Mouse (Mus musculus): ENCODE results near the gene Prkab2. TPM values are rescaled to one million over a fixed set of nuclear protein-coding genes. Genes with fewer than 3 reads are reported as not detected.

Gene Prkab2
- total RNA-seq, 2 experiments from 2014 or later, result 7.2 to 9.3 TPM

DNA sequence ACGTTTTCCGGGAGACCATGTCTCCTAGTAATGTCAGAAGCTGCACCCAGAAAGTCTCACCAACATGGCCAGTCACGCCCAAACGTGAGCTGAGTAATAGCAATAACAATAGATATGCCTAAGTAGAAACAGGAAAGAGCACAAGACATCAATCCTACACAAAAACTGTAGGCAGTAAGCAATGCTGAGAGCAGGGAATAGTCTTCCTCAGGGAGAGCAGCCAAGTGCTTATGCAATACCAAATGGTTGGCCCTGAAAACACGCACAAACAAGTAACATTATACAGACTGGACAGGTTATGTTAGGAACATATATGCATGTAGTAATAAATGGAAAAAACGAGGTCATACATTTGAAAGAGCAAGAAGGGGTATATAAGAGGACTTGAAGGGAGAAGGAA is 8.5 kb upstream of the Prkab2 start:
- peak; percentile 22 for DNase-seq

- no peak for DNase-seq
These were observed 6.4 kb upstream of the Prkab2 start for GRCm38 (mm10) chr3:97651604-97652003.

DNA sequence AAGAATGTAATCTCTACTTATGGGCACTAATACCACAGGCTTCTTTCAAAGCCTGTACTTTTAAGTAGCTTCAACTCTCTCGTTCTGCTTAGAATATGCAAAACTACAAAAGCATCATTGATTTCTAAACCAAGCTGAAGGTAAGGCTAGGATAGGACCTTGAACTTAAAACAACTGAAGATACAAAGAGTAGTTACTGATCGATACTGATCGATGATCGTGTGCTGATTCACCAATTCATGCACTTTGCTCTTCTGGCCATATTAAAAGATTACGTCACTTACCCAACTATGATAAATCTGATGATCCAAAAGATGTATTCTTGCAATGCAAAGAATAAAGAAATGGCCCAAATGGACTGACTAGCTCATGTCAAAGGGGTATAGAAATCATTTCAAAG is 4.2 kb upstream of the Prkab2 start:
- no peak for DNase-seq

DNA sequence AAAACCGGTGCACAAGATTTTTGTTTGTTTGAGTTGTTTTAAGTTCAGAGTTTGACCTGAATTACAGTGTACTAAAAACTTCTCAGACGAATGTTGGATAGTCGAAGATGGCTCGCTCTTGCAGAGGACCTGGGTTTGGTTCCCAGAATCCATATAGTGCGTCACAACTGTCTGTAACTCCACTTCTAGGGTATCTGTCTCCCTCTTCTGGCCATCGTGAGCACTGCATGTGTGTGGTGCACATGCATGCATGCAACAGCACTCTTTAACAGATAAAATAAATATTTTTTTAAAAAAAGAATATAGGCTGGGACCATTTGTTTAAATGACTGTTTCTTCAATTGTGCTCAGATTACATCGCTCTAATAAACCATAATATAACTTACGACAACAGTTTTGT is 3.1 kb upstream of the Prkab2 start:
- peak; percentile 47 for DNase-seq

GRCm38 (mm10) chr3:97658426-97659193 is 617 bp downstream of the Prkab2 start:
- peak; percentile 18 for DNase-seq

GRCm38 (mm10) chr3:97659746-97660145 is 1.8 kb downstream of the Prkab2 start:
- DNase-seq, result no peak

- DNase-seq, result no peak
These were observed 3.2 kb downstream of the Prkab2 start for GRCm38 (mm10) chr3:97661206-97661605.

- DNase-seq, result no peak
These were observed 7.5 kb downstream of the Prkab2 start for GRCm38 (mm10) chr3:97665525-97665924.

GRCm38 (mm10) chr3:97666154-97666553 is 8.2 kb downstream of the Prkab2 start:
- DNase-seq, result no peak

DNA sequence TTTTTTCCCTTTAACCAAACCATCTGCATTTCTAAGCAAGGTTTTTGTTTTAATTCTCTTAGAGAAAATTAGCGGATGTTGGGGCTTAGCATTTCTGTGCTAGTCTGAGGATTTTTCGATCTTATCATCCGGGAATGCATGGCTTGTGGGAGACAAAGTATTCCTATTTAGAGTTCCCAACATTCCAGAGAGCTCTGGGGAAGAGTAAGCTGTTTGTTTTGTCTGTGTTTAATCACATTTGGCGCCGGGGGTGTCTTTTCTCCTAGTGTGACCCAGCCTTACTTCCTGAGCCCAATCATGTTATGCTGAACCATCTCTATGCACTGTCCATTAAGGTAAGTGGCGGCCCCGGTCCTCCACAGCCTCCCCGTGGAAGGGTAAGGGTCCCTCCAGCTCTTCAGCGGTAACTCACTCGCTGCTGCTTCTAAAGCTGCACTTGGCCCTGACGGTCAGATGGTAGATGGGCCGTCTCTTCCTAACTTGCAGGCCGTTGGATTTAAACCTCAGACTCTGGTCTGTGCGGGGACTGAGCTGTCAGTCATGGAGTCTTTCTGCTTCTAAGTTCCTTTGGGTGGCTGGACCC is 9.2 kb downstream of the Prkab2 start:
- DNase-seq, result no peak

- DNase-seq, result no peak
These were observed 16.7 kb downstream of the Prkab2 start, which contains the start of gene Gm17651 for GRCm38 (mm10) chr3:97674644-97675110. Gene Gm17651 (minus strand): TSS chr3:97674694.

DNA sequence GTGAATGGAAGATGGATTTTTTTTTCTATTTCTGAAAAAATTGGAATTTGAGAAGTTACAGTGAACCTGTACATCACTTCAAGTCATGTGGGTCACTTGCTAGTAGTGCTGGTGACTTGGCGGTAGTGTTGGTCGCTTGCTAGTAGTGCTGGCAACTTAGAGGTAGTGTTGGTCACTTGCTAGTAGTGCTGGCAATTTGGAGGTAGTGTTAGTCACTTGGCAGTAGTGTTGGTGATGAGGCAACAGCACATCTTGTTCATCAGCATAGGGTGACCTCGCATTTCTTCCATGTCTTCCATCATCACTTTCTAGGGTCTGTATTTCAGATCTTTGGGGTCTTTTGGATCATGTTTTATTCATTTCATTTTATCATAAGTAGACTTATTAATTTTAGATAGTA is 18.1 kb downstream of the Prkab2 start:
- no peak for DNase-seq

- no peak for DNase-seq
These were observed 20.4 kb downstream of the Prkab2 start for GRCm38 (mm10) chr3:97678416-97678815.

GRCm38 (mm10) chr3:97680631-97681320 is 22.8 kb downstream of the Prkab2 start:
- DNase-seq, result peak; percentile 88

GRCm38 (mm10) chr3:97681321-97682158 is 23.5 kb downstream of the Prkab2 start:
- DNase-seq, result peak; percentile 82

- DNase-seq, result no peak
These were observed 24.1 kb downstream of the Prkab2 start for GRCm38 (mm10) chr3:97682159-97682502.

GRCm38 (mm10) chr3:97682576-97682975 is 24.6 kb downstream of the Prkab2 start:
- no peak for DNase-seq

DNA sequence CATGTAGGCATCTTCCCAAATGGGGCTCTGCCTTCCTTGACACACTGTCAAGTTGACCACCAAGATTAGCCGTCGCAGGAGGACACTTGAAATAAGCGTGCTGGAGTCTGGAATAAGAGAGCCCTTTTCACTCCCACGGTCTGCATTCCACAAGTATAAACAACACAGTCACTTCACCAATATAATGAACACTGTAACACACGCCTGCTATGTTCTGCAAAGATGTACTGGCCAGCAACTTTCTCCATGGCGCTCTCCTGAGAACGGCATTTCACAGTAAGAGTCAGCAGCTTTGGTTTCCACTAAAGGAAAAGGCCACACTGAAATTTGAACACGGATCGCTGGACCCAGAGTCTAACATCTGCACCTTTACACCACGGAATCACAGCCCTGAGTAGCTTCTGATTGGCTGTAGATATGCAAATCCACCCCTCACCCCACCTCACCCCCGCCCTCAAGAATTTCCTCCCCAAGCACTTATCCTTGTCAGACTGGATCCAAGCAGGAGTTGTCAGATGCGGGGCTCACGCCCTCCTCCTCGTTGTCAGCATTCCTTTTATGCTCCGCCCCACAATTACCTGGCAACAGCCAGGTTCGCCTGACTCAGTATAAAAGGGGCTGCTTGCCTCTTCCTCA is 25.7 kb downstream of the Prkab2 start:
- DNase-seq, result no peak

DNA sequence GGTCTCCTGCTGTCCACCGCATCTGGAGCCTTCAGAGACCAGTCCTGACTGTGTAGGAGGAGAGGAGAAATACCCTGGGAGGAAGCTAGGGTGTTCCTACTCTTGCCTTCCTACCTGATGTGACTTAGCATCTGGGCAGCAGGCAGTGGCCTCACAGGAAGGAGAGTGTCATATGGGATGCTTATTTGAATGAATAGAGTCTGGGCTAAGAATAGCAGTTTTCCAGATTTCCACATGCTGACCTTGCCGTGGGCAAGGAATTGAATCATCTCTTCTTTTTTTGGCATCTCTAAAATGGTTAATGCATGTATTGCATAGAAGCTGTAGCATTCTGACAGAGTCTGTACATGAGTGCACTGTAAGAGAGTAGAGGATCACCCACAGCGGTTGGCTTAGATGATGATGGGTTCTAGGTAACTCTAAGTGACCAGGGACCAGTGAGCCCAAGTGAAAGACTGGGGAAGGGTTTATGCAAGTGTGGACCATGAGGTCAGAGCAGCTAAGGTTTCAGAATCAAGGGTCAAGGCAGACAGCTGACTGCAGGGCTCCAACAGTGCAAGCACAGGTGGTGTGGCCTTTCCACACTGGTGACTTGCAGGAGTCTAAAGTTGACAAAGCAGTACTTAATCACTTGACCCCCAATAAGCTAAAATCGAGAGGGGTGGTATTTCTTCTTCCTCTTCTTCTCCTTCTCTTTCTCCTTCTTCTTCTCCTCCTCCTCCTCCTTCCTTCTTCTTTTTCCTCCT is 28.6 kb downstream of the Prkab2 start:
- no peak for DNase-seq

GRCm38 (mm10) chr3:97689289-97689688 is 31.3 kb downstream of the Prkab2 start:
- no peak for DNase-seq

GRCm38 (mm10) chr3:97690590-97690989 is 32.6 kb downstream of the Prkab2 start:
- peak; percentile 26 for DNase-seq
